Mouse (Mus musculus) right cerebral cortex, postnatal 36 days (tissue): ENCODE results near the gene Gm17304.
A peak's percentile ranks its signal among the peaks of the same experiment; 100 is the strongest.

Experiments used
- DNase-seq, 2 experiments: peaks; one replicate each; pipeline ENCODE4 v3.0.0; 2022; ENCODE audit warnings: low spot score in 2 of 2, mixed read lengths in 1 of 2

Gm17304 gene

DNA sequence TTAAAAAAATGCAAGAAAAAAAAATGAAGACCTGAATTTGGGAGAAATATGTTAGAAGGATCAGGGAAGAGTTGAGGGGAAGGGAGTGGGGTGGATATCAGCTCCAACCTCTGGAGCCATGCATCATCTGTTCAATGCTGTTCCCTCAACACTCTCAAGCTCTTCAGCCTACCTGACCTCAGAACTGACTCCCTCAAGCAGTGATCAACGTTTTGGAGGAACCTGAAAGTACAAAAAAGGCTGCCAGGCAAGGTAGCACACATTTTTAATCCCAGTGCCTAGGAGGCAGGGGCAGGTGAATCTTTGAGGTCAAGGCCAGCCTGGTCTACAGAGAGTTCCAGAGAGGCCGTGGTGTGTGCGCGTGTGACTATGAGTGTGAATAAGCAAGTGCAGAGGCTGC is at the start of gene Gm17304:
TSS of gene Gm17304 (plus strand) at position 301 of the 400 bp plus-strand sequence.
- no peak for DNase-seq

GRCm38 (mm10) chr5:106560631-106561498 is 48.0 kb upstream of the Gm17304 start:
- no peak for DNase-seq

GRCm38 (mm10) chr5:106561499-106561822 is 47.4 kb upstream of the Gm17304 start:
- DNase-seq, result no peak

DNA sequence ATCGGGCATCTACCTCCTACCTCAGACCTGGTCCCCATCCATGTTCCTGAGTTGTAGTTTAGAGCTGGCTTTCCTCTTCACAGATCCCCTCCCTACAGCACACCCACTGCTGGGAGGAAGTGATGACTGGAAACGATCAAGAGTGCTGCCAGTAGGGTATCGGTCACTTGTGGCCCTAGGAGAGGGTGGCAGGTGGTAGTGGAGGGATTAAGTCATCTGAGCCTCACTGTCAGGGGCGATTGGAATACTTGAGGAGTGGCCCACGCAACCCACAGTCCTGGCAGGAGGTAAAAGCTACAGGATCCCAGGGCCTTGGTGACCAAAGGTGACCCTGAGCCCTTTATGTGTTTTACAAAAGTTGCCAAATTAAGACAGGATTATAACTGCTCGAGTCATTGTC is 42.9 kb upstream of the Gm17304 start:
- no peak for DNase-seq

DNA sequence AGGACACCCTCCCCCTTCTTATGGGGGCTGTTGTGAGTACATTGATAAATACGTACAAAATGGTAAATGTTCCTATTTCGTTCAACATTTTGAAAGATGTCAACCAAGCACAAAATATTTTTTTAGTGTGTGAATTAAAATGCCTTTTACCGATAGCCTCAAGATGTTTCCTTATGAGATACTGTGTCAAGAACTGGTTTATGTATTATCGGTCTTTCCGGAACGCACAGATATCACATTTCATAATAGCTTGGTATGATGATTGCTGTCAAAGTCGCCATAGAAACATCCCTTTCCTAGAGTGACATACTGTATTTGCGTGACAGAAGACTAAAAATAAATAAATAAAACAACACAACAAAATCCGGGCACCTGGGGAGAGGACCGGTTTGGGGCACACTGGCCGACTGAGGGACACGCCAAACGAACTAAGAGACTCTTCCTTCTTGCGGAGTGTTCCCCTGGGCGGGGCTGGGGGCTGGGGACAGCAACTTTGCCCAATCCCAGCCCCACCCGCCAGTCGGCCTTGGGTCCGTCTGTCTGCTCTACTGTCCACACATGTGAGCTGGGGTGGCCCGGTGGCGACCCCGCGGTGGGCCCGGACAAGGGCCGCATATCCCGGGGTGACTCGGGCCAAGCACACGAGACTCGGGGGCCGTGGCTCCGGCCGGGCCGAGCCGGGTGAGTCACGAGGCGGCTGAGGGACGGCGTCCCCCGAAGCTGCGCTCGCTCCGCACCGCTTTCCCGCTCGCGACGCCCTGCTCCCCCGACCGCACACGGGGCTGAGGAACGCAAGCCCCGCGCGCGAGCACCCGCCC is 34.9 kb upstream of the Gm17304 start:
- peak in 1 of 2 experiments; percentile 6 for DNase-seq

GRCm38 (mm10) chr5:106574560-106574946 is 34.3 kb upstream of the Gm17304 start:
- DNase-seq, result peak; percentile 67 to 69

- no peak for DNase-seq
These were observed 33.8 kb upstream of the Gm17304 start for GRCm38 (mm10) chr5:106575098-106575497.

- no peak for DNase-seq
These were observed 31.5 kb upstream of the Gm17304 start for GRCm38 (mm10) chr5:106577237-106577888.

GRCm38 (mm10) chr5:106580943-106581342 is 28.0 kb upstream of the Gm17304 start:
- no peak for DNase-seq

DNA sequence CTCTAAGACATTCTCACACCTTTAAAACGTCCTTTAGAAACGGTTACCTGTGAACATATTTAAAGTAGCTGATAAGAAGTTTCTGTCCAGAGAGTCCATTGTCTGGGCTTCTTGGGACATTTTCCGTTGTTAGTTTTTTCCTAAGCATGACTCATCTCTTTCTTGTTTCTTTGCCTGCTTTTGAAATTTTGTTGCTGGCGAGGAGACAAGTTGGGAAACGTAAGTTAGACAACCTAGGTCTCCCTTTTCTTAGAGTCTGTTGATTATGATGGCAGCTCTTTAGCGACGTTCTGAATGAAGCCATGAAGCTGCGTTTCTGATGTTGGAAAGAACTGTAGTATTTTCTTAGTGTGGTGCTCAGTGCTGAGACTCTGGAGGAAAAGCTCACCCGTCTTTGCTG is 19.9 kb upstream of the Gm17304 start:
- DNase-seq, result no peak

DNA sequence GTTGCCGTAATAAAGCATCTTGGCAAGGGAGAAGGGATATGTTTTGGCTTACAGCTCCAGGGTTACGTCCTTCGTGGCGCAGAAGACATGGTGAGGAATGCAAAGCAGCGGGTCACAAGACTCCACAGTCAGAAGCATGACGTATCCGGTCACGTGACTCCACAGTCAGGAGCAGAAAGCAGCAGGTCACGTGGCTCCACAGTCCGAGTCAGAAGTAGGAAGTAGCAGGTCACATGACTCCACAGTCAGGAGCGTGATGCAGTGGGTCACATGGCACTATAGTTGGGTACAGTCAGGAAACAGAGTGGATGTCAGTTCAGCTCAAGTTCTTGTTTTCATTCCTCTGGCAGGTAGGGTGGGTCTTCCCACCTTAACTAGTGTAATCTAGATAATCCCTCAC is 19.2 kb upstream of the Gm17304 start:
- DNase-seq, result no peak

GRCm38 (mm10) chr5:106590686-106591085 is 18.2 kb upstream of the Gm17304 start:
- DNase-seq, result no peak

DNA sequence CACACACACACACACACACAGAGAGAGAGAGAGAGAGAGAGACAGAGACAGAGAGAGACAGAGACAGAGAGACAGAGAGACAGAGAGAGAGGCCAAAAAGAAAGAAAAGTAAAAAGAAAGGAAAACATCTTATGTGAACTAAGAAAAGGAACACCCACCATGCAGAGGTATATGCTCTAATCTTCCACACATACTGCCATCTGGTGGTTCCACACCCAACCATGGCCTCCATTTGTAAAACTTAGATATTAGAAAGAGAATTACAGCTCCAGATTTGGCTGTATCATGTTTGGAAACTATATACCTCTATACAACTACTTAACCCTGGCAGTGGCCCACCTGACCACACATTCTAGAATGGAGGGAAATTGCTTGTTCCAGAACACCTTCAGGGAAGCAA is 14.5 kb upstream of the Gm17304 start:
- no peak for DNase-seq

DNA sequence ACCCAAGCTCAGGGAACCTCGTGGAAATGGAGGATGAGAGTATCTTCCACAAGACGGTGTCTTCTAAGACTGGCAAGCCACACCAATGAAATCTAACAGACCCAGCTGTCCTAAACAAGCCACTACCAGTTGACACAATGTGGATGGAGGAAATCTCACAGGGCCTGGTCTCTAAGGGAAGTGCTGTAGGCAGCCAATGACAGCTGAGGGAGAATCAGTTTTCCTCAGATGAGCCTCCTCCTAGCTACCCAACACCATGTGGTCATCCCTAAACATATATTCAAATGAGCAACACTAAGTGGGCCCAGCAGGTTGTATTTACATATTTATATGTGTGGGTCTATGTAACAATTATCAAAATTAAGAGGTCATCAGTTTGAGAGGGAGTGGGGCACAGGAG is 11.4 kb upstream of the Gm17304 start:
- no peak for DNase-seq

- DNase-seq, result no peak
These were observed 9.4 kb upstream of the Gm17304 start for GRCm38 (mm10) chr5:106599482-106599881.

- no peak for DNase-seq
These were observed 4.5 kb upstream of the Gm17304 start for GRCm38 (mm10) chr5:106604381-106604780.

DNA sequence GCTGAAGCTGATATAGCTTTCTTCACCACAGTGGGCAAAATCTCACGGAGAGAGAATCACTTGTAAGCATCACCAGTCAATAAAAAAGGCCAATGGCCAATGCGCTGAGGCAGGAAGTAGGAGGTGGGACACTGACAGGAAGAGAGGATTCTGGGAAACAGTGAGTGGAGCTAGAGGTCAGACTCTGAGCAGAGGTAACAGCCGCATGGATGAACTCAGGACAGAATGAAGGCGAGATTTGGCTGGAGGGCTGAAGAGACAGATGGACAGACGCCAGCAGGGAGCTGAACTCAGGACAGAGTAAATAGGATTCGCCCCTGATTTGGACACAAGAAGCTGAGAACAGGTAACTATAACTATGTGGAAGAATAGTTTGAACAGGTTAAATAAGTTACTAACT is 3.8 kb upstream of the Gm17304 start:
- DNase-seq, result no peak

DNA sequence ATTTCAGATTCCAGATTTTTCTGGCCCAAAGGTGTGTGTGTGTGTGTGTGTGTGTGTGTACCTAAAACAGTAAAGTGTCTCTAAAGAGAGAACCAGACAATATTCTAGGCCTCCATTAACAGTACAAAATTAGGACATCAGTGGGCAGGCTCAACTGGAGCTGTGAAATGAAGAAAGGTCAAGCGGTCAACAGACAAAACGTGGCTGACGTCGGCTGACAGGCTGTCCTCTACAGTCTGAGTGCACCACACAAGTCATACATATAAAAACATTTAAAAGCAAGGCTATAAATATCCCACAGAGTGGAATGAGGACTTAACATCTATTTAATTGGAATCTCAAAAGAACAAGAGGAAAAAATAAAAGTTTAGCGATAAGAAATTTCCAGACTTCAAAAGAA is 1.8 kb upstream of the Gm17304 start:
- no peak for DNase-seq

DNA sequence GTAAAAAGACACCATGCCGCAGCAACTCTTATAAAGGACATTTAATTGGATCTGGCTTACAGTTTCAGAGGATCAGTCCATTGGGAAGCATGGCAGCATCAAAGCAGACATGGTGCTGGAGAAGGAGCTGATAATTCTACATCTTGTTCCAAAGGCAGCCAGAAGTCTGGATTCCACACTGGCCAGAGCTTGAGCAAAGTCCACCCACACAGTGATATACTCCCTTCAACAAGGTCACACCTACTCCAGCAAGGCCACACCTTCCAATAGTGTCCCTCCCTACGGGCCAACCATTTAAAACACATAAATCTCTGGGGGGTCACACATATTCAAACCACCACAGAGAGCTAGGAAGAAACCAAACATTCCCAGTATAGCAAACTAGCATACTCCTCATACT is 3.3 kb downstream of the Gm17304 start:
- DNase-seq, result no peak

DNA sequence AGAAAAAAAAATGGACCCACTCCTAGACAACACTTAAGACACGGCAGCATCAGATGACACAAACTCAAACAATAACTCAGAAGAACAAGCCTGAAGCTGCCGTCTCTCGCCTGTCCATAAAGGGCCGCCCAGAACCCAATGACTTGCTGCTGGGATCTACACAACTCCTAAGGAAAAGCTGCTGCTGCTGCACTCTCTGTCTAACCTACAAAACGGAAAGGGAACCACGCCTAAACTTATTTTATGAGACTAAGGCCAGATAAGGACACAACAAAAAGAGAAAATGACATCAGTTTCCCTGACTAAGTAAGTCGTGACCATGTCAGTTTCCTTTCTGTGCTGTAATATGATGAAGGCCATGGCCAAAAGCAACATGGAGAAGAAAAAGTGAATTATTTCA is 5.7 kb downstream of the Gm17304 start:
- no peak for DNase-seq

GRCm38 (mm10) chr5:106615006-106615405 is 6.1 kb downstream of the Gm17304 start:
- DNase-seq, result no peak

DNA sequence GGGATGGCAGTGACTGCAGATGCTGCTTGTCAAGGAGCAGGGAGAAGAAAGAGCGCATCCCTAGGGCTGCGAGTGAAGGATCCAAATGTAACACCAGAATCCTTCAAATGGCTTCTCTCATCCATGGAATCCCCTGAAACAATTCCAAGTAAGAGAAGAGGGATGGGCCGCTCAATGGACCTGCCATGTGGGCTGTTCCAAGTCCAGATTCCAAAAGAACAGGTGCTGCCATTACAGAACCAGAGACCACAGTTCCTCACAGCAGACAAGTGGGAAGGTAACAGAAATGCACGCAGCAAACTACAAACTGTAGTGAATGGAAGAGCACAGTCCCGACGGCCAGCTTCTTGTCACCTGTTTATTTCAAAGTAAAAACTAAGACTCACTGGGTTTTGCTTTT is 11.5 kb downstream of the Gm17304 start:
- DNase-seq, result no peak

DNA sequence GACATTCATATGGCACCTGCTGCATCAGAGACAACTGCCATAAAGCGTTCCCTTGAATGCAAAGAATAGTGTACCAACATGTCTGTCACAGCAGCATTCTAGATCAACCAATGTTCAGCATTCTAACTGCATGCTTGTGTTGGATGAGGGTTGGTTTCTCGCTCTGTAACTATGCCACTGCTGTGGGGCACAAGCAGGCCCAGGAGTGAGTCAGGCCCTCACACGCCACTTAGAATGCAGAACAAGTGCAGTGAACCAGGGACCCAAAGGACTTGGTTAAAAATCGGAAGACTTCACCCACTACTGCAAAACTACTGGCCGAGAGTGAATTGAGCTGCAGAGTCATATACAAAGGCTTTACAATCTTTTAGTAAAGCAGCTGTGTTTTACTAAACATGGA is 13.3 kb downstream of the Gm17304 start:
- no peak for DNase-seq
